Mouse (Mus musculus) left cerebral cortex, postnatal 36 days (tissue): ENCODE measurements at regions not wholly inside any gene's neighbourhood (a gene's known extent, or its start where the extent isn't known, plus 50 kb on each side); places are given as distances from the start of the nearest gene placed in this dataset. TPM values are rescaled to one million over a fixed set of nuclear protein-coding genes. Genes with fewer than 3 reads are reported as not detected.

Source experiments
- microRNA-seq: library from miRNA; unstranded; fragments of <30 nt; microRNA quantifications from one replicate; pipeline ENCODE4 v1.2.0, GENCODE M21; 2022

Small RNAs in the stretch of these regions (microRNA-seq; reads per million reads assigned to microRNA genes)
- gene Mir21c, result not detected
